Mouse (Mus musculus) forebrain, embryonic 12.5 days (tissue): ENCODE results near the gene Tnr. TPM values are rescaled to one million over a fixed set of nuclear protein-coding genes. Genes with fewer than 3 reads are reported as not detected.

Experiments
- ATAC-seq: fragments of 200-750 bp; cut with Nextera tagmentation; 2 replicates; pipeline ENCODE4 v1.8.0; 2017; ENCODE audit warnings: moderate TSS enrichment; ENCODE audit not compliant: low FRiP score
- H3K27ac ChIP-seq: fragments of 300-500 bp; sonication (generic); 2 replicates; pipeline ENCODE4 v1.5.1; 2016; ENCODE audit warnings: mild to moderate bottlenecking
- H3K27me3 ChIP-seq: fragments of 300-500 bp; sonication (generic); 2 replicates; pipeline ENCODE4 v1.6.1; 2016; ENCODE audit warnings: mild to moderate bottlenecking
- H3K36me3 ChIP-seq: fragments of 300-500 bp; sonication (generic); replicated peaks from 2 replicates; pipeline ENCODE4 v1.6.1; 2016; ENCODE audit warnings: mild to moderate bottlenecking
- H3K4me1 ChIP-seq: fragments of 300-500 bp; sonication (generic); 2 replicates; pipeline ENCODE4 v1.6.1; 2016
- H3K4me2 ChIP-seq: fragments of 300-500 bp; sonication (generic); 2 replicates; pipeline ENCODE4 v1.6.1; 2016; ENCODE audit warnings: mild to moderate bottlenecking, moderate library complexity
- H3K4me3 ChIP-seq: fragments of 300-500 bp; sonication (generic); replicated peaks from 2 replicates; pipeline ENCODE4 v1.5.1; 2016; ENCODE audit warnings: mild to moderate bottlenecking
- H3K9ac ChIP-seq: fragments of 300-500 bp; sonication (generic); 2 replicates; pipeline ENCODE4 v1.6.1; 2016; ENCODE audit warnings: mild to moderate bottlenecking
- H3K9me3 ChIP-seq: fragments of 300-500 bp; sonication (generic); 2 replicates; pipeline ENCODE4 v1.6.1; 2016
- WGBS: fragments of 180-500 bp; shearing (Covaris S2); methylation state at CpG from one replicate; pipeline ENCODE4 v1.1.7; 2016; 5-methylcytosine and 5-hydroxymethylcytosine counted together
- polyA plus RNA-seq: library from polyadenylated mRNA; unstranded; fragments of >200 nt; fragmentation: Nextera tagmentation; extraction: Ambion mirVana; gene quantifications from 2 replicates; pipeline ENCODE4 v1.2.1, GENCODE M21; 2016

The Tnr gene
- polyA plus RNA-seq, 1 experiment from 2014 or later: 0.75 TPM

DNA sequence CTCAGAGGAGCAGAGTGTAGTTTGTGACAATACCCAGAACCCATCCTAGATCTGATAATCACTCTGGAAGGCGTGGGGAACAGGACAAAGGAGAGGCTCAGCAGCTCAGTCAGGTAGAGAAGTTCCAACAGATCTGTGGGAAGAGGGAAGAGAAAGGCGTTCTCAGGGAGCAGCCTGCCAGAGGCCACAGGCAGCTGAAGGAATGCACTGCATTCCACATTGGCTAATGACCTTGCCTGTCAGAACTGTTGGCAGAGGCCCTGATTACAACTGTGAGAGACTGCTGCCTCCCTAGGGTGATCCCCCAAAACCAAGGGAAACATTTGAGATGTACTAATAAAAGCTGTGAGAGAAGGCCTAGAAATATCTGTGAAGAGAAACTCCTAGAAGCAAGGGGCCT lies 454.2 kb downstream of the Tnr start:
- Histone ChIP-seq H3K4me3 (no peak overlapping the region), H3K36me3 (no peaks in the 10 kb centered on the region), H3K9me3 (no peaks in the 10 kb centered on the region), H3K9ac (no peak overlapping the region), H3K4me2 (no peak overlapping the region), H3K4me1 (no peaks in the 10 kb centered on the region), H3K27ac (no peak overlapping the region), H3K27me3 (no peaks in the 10 kb centered on the region)
- WGBS: 62% methylated on average over 2 of the region's 2 CpGs
- no peak for ATAC-seq

DNA sequence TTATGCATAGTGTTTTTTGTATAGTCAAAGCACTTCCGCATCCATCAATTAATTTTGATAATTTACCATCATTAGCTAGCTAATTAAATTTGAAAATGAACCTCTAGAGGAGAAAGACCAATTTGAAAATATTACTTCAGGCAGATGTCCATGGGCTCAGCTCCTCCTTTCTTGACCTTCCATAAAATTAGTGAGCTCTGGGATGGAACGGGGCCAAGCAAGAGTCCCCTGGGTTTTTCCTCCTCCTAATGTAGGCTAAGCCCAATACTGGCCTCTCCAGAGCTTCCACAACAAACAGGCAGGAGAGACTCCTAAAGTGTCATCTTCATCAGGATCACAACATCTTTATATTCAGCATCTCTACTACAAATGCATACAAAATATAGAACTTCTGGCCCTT lies 455.5 kb downstream of the Tnr start:
- H3K4me1 ChIP-seq: no peaks in the 10 kb centered on the region
- H3K4me2 ChIP-seq: no peak overlapping the region
- ATAC-seq: no peak
- H3K27me3 ChIP-seq: no peaks in the 10 kb centered on the region
- no peak overlapping the region for H3K9ac ChIP-seq
- H3K27ac ChIP-seq: no peak overlapping the region
- H3K4me3 ChIP-seq: no peak overlapping the region
- 91% methylated on average over 2 of the region's 2 CpGs for WGBS
- no peaks in the 10 kb centered on the region for H3K9me3 ChIP-seq
- H3K36me3 ChIP-seq: no peaks in the 10 kb centered on the region

DNA sequence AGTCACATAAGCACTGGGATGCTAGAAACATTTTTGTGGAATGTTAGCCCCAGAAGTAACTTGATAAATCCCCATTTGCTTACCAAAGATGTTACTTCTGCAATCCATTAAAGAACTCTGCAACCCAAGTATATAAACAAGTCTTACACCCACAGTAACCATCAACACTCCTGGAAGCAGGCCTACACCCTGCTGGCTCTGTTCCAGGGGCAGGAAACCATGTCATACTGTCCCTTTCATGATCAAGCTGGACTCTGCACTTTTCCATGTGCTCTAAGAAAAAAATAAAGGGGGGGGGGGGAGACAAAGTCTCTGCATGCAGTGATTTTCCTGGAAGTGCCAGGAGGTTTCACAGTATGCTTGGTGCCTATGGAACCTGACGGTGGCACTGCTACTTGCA lies 456.8 kb downstream of the Tnr start:
- no peak overlapping the region for H3K27ac ChIP-seq
- no peaks in the 10 kb centered on the region for H3K9me3 ChIP-seq
- WGBS: 87% methylated on average over 1 of the region's 1 CpGs
- ATAC-seq: no peak
- no peak overlapping the region for H3K9ac ChIP-seq
- H3K4me2 ChIP-seq: no peak overlapping the region
- no peak overlapping the region for H3K4me3 ChIP-seq
- H3K36me3 ChIP-seq: no peaks in the 10 kb centered on the region
- no peaks in the 10 kb centered on the region for H3K4me1 ChIP-seq
- no peaks in the 10 kb centered on the region for H3K27me3 ChIP-seq
